Mouse (Mus musculus): Measurements from ENCODE around the gene Pfn3. TPM values are rescaled to one million over a fixed set of nuclear protein-coding genes. Genes with fewer than 3 reads are reported as not detected.

Pfn3 gene
- polyA plus RNA-seq, 1 experiment from 2014 or later: not detected

GRCm38 (mm10) chr13:55405783-55406390, 9.1 kb downstream of the Pfn3 start:
- Histone ChIP-seq H3K4me1 (replicated peaks) (no peaks in the 10 kb centered on the region), H3K4me2 (no peak overlapping the region), H3K9me3 (replicated peaks) (no peaks in the 10 kb centered on the region), H3K9ac (no peak overlapping the region), H3K27ac (no peak overlapping the region), H3K36me3 (no peaks in the 10 kb centered on the region), H3K27me3 (peaks cover 90% of the 10 kb centered on the region), H3K4me3 (replicated peaks) (no peak overlapping the region)
- ATAC-seq (ENCODE audit: low read depth): no peak; the same call in 1 of the 2 replicates
- WGBS (ENCODE audit: insufficient replicate concordance): 18% methylated on average over 13 of the region's 13 CpGs
- DNase-seq: no peak

GRCm38 (mm10) chr13:55404853-55405782, 9.9 kb downstream of the Pfn3 start:
- Histone ChIP-seq H3K9ac (no peak overlapping the region), H3K4me1 (replicated peaks) (no peaks in the 10 kb centered on the region), H3K4me3 (replicated peaks) (no peak overlapping the region), H3K27ac (no peak overlapping the region), H3K36me3 (no peaks in the 10 kb centered on the region), H3K4me2 (no peak overlapping the region), H3K9me3 (replicated peaks) (no peaks in the 10 kb centered on the region), H3K27me3 (peaks cover 89% of the 10 kb centered on the region)
- peak; percentile 45 for DNase-seq
- peak; percentile 50; the same call in 1 of the 2 replicates for ATAC-seq (ENCODE audit: low read depth)
- 9% methylated on average over 11 of the region's 11 CpGs for WGBS (ENCODE audit: insufficient replicate concordance)

DNA sequence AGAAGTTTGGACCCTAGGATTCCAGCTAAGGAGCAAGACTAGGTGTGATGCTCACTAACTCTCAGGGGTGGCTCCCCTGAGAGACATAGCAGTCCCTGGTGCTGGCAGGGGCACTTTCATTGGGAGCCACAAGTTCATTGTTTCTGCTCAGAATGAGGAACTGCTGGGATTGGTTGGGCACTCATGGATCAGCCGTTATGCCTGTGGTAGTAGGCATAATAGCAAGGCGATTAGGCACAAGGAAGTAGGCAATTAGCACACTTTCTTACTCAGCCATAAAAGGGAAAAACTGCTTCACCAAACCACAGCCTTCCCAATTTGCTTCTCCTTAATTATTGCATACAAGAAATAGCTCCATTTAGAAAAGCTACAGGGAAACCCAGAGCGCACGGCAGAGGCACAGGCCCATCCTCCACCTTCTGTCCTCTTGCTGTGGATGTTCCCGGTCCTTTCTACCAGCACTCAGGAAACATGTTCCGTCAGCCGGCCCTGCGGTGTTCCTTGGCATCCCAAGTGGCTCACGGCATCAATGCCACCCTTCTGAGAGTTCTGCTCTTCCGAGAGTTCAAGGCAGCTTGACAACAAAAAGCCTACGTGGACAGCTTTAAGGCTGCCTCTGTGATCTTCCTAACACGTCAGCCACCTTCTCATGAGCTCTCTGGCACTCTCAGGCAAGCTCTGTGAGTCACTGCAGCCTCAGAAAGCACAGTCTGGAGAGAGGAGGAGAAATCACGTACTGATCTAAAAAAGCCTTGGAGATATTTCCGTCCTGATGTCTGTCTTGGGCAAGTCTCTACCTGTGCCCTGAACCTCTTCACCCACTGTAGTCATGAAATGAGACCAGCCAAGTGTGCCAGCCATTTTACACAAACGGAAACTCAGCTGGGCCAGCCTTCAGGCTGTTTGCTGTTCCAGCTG, 10.8 kb downstream of the Pfn3 start:
- Histone ChIP-seq H3K27ac (no peak overlapping the region), H3K9ac (no peak overlapping the region), H3K4me3 (replicated peaks) (no peak overlapping the region), H3K36me3 (no peaks in the 10 kb centered on the region), H3K9me3 (replicated peaks) (no peaks in the 10 kb centered on the region), H3K4me2 (no peak overlapping the region), H3K27me3 (peaks cover 86% of the 10 kb centered on the region), H3K4me1 (replicated peaks) (no peaks in the 10 kb centered on the region)
- DNase-seq (no peak), ATAC-seq (ENCODE audit: low read depth) (no peak)
- 55% methylated on average over 15 of the region's 15 CpGs for WGBS (ENCODE audit: insufficient replicate concordance)

DNA sequence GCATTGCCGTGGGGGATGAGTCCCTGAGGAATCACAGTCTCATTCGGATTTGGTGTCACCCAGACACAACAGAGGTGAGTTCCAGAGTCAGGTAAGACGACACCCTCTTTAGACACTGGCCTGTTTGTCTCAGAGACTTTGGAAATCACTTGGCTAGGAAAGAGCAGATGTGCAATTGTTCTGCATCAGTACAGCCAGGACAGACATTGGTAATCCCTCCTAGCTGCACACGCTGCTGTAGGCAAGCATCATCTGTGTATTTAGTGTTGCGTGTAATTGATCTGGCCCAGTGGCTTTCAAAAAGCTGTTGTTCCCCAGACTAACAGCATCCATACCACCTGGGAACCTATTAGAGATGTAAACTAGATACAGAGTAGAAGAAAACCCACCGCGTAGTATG, 11.8 kb downstream of the Pfn3 start:
- ATAC-seq (ENCODE audit: low read depth) (no peak), DNase-seq (no peak)
- Histone ChIP-seq H3K9me3 (replicated peaks) (no peaks in the 10 kb centered on the region), H3K9ac (no peak overlapping the region), H3K27me3 (peaks cover 82% of the 10 kb centered on the region), H3K27ac (no peak overlapping the region), H3K4me2 (no peak overlapping the region), H3K36me3 (no peaks in the 10 kb centered on the region), H3K4me3 (replicated peaks) (no peak overlapping the region), H3K4me1 (replicated peaks) (no peaks in the 10 kb centered on the region)
- WGBS (ENCODE audit: insufficient replicate concordance): 63% methylated on average over 7 of the region's 7 CpGs

DNA sequence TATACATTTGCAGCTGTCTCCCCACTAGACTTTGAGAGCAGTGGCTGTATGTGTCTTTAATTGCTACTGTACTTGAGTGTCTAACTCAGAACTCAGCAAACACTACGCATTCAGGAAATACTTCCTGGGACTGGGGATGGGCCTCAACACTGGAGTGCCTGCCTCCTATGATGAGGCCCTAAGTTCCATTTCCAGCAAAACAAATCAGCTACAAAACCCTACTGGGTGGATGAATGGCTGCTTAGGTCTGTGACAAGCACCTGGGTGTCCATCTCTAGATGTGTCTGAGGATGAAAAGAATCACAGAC, 15.0 kb downstream of the Pfn3 start:
- Histone ChIP-seq H3K9me3 (replicated peaks) (no peaks in the 10 kb centered on the region), H3K27ac (no peak overlapping the region), H3K9ac (no peak overlapping the region), H3K4me1 (replicated peaks) (no peaks in the 10 kb centered on the region), H3K4me3 (replicated peaks) (no peak overlapping the region), H3K36me3 (no peaks in the 10 kb centered on the region), H3K27me3 (peaks cover 65% of the 10 kb centered on the region), H3K4me2 (no peak overlapping the region)
- no peak for ATAC-seq (ENCODE audit: low read depth)
- no peak for DNase-seq
- WGBS (ENCODE audit: insufficient replicate concordance): 64% methylated on average over 1 of the region's 1 CpGs

DNA sequence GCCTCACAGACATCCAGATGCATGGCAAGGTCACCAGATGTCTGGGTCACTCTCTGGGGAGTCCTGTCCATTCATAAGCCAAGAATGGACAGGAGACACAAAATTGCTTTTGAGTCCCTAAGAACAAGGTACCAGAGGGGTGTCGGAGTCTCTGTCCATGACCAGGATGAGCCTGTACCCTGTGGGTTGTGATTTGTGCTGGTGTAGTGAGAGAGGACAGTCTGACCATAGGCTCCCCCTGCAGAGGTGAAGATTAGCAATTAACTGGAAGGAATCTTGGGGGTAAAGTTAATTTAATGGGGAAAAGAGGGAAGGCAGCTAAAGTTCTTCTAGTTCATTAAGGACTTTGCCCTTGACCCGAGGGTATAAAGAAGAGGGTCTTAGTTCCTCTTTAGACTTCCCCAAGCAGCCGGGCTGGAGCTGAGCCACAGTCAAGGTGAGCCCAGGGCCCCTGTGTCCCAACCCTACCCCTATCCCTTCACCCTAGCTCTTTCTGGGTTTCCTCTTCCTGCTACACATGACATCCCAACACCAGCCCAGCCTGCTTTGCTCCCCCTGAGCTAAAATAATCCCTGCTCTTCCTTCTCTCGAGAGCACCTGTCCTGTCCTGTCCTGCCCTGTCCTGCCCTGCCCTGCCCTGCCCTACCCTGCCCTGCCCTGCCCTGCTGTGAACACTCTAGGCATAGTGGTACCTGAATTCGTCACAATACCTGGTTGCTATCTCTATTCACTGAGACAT, 15.6 kb downstream of the Pfn3 start:
- H3K4me3 ChIP-seq (replicated peaks): no peak overlapping the region
- DNase-seq (no peak), ATAC-seq (ENCODE audit: low read depth) (no peak)
- no peak overlapping the region for H3K27ac ChIP-seq
- 24% methylated on average over 5 of the region's 5 CpGs for WGBS (ENCODE audit: insufficient replicate concordance)
- no peak overlapping the region for H3K4me2 ChIP-seq
- H3K36me3 ChIP-seq: no peaks in the 10 kb centered on the region
- H3K27me3 ChIP-seq: peaks cover 64% of the 10 kb centered on the region
- H3K9ac ChIP-seq: no peak overlapping the region
- H3K4me1 ChIP-seq (replicated peaks): no peaks in the 10 kb centered on the region
- H3K9me3 ChIP-seq (replicated peaks): no peaks in the 10 kb centered on the region

- ATAC-seq (ENCODE audit: low read depth) (no peak), DNase-seq (no peak)
- Histone ChIP-seq H3K27me3 (peaks cover 52% of the 10 kb centered on the region), H3K4me1 (replicated peaks) (no peaks in the 10 kb centered on the region), H3K36me3 (no peaks in the 10 kb centered on the region), H3K27ac (no peak within 1 kb of the TSS), H3K4me3 (replicated peaks) (no peak within 1 kb of the TSS), H3K4me2 (no peak within 1 kb of the TSS), H3K9ac (no peak within 1 kb of the TSS), H3K9me3 (replicated peaks) (no peaks in the 10 kb centered on the region)
- 50% methylated on average over 1 of the region's 1 CpGs for WGBS (ENCODE audit: insufficient replicate concordance)
Measured at GRCm38 (mm10) chr13:55398088-55398487, 16.9 kb downstream of the Pfn3 start, which contains the start of gene Slc34a1. Gene Slc34a1, plus strand, starts transcription at chr13:55398187.

- Histone ChIP-seq H3K9ac (no peak overlapping the region), H3K4me3 (replicated peaks) (no peak overlapping the region), H3K9me3 (replicated peaks) (no peaks in the 10 kb centered on the region), H3K4me1 (replicated peaks) (no peaks in the 10 kb centered on the region; the same call in 1 of the 2 replicates), H3K4me2 (no peak overlapping the region), H3K36me3 (no peaks in the 10 kb centered on the region), H3K27ac (peak overlapping the region; percentile 71; the same call in 1 of the 2 replicates), H3K27me3 (peaks cover 17% of the 10 kb centered on the region)
- DNase-seq (no peak), ATAC-seq (ENCODE audit: low read depth) (no peak)
- 51% methylated on average over 4 of the region's 4 CpGs for WGBS (ENCODE audit: insufficient replicate concordance)
Measured at GRCm38 (mm10) chr13:55392933-55393332, 22.1 kb downstream of the Pfn3 start.

GRCm38 (mm10) chr13:55391626-55392029, 23.4 kb downstream of the Pfn3 start:
- H3K9ac ChIP-seq: no peak overlapping the region
- no peaks in the 10 kb centered on the region; the same call in 1 of the 2 replicates for H3K4me1 ChIP-seq (replicated peaks)
- no peaks in the 10 kb centered on the region for H3K9me3 ChIP-seq (replicated peaks)
- H3K27me3 ChIP-seq: peaks cover 10% of the 10 kb centered on the region; the same call in 1 of the 2 replicates
- no peak overlapping the region for H3K4me3 ChIP-seq (replicated peaks)
- ATAC-seq (ENCODE audit: low read depth) (peak; percentile 65), DNase-seq (no peak)
- peak overlapping the region; percentile 71 for H3K27ac ChIP-seq
- 43% methylated on average over 1 of the region's 1 CpGs for WGBS (ENCODE audit: insufficient replicate concordance)
- H3K4me2 ChIP-seq: no peak overlapping the region
- H3K36me3 ChIP-seq: no peaks in the 10 kb centered on the region

DNA sequence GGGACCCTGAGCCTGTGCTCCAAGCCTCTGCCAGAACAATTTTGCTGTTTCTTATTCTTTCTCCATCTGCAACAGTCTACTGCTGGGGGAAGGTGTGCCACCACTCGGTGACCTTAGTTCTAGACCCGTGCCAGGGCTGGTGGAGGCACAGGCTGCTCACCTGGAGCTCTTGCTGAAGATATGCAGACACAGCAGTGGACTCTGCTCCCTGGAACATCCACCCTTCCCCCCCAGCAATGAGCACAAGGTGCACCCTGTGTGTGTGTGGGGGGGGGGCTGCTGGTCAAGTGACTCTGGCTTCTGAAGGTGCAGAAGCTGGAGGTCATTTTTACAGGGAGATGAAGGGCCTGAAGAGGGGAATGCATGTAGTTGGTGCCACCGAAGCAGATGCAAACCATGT, 24.4 kb downstream of the Pfn3 start:
- Histone ChIP-seq H3K4me2 (no peak overlapping the region), H3K36me3 (no peaks in the 10 kb centered on the region), H3K9me3 (replicated peaks) (no peaks in the 10 kb centered on the region), H3K27me3 (peaks cover 5% of the 10 kb centered on the region; the same call in 1 of the 2 replicates), H3K4me3 (replicated peaks) (no peak overlapping the region), H3K9ac (no peak overlapping the region), H3K4me1 (replicated peaks) (no peaks in the 10 kb centered on the region; the same call in 1 of the 2 replicates), H3K27ac (peak overlapping the region; percentile 65)
- no peak for DNase-seq
- ATAC-seq (ENCODE audit: low read depth): peak; percentile 42; the same call in 1 of the 2 replicates
- WGBS (ENCODE audit: insufficient replicate concordance): 57% methylated on average over 3 of the region's 3 CpGs
